Comparison of ENCODE assay signal across 7 mouse cellular contexts in the genomic region with DNA sequence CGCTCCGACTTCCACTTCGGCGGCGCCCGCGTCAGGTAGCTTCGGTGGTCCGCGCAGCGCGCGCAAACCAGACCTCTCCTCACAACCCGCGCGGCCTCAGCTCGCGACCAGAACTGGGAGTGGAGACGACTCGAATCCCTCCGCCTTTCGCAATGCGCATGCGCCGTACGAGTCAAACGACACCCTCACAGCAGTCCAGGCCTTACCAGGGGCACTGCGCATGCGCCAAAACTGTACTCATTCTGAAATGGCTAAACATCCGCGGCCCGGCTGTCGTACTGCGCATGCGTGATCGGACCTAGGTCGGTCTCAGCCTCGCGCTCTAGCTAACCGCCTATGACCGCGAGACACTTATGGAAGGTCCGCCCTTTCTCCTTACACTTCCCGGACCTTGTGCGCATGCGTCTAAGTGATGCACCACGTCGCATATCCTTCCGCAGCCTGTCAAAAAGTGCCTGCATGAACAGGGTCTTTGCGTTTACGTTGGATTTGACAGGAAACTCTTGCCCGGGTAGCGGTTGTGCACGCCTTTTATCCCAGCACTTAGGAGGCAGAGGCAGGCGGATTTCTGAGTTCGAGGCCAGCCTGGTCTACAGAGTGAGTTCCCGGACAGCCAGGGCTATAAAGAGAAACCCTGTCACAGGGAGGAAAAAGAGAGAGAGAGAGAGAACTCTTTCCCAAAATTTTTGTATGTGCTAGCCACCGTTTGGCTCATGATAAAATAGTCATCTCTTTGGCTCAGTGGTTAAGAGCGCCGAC. TPM values are rescaled to one million over a fixed set of nuclear protein-coding genes. Genes with fewer than 3 reads are reported as not detected.
DNase-seq lines count a peak whose midpoint lies in the region; ATAC-seq and TF ChIP-seq lines count a peak whose summit lies in the region.

A gene (minus strand): TSS at position 165 of the 759 bp plus-strand sequence.

- peaks cover 27% of the 10 kb centered on the region for H3K4me1 ChIP-seq in embryonic facial prominence, embryonic 10.5 days
- peaks cover 9% of the 10 kb centered on the region; the same call in 1 of the 2 replicates for H3K4me1 ChIP-seq in intestine, postnatal 0 days (replicated peaks; ENCODE audit: control insufficient read depth, insufficient read depth, low read length)
- H3K4me1 ChIP-seq in midbrain, embryonic 12.5 days, result peaks cover 18% of the 10 kb centered on the region
- peaks cover 1% of the 10 kb centered on the region; the same call in 1 of the 2 replicates for H3K4me1 ChIP-seq in small intestine, adult 2 months (ENCODE audit: control insufficient read depth, insufficient read depth, insufficient read length, low read length)

- H3K27ac ChIP-seq in embryonic facial prominence, embryonic 10.5 days (replicated peaks), result peak within 1 kb of the TSS; percentile 99
- peak within 1 kb of the TSS; percentile 95 for H3K27ac ChIP-seq in intestine, postnatal 0 days (ENCODE audit: low read depth, low read length)
- peak within 1 kb of the TSS; percentile 99 for H3K27ac ChIP-seq in midbrain, embryonic 12.5 days (replicated peaks)
- H3K27ac ChIP-seq in small intestine, adult 2 months (ENCODE audit: insufficient read depth, low read depth, low read length), result peak within 1 kb of the TSS; percentile 72

- peak within 1 kb of the TSS; percentile 77 for H3K4me2 ChIP-seq in intestine, postnatal 0 days (replicated peaks; ENCODE audit: low read depth)
- H3K4me2 ChIP-seq in midbrain, embryonic 12.5 days (replicated peaks), result peak within 1 kb of the TSS; percentile 100

- H3K27me3 ChIP-seq in embryonic facial prominence, embryonic 10.5 days (replicated peaks; ENCODE audit: low read depth, poor library complexity, severe bottlenecking), result no peaks in the 10 kb centered on the region
- no peaks in the 10 kb centered on the region for H3K27me3 ChIP-seq in intestine, postnatal 0 days (replicated peaks; ENCODE audit: control insufficient read depth, insufficient read depth, low read length)
- no peaks in the 10 kb centered on the region; the same call in 1 of the 2 replicates for H3K27me3 ChIP-seq in midbrain, embryonic 12.5 days
- H3K27me3 ChIP-seq in small intestine, adult 2 months (ENCODE audit: control insufficient read depth, insufficient read depth, low read length), result no peaks in the 10 kb centered on the region

- H3K36me3 ChIP-seq in embryonic facial prominence, embryonic 10.5 days (replicated peaks), result peaks cover 35% of the 10 kb centered on the region
- H3K36me3 ChIP-seq in intestine, postnatal 0 days (ENCODE audit: control insufficient read depth, insufficient read depth), result peaks cover 20% of the 10 kb centered on the region
- peaks cover 25% of the 10 kb centered on the region for H3K36me3 ChIP-seq in midbrain, embryonic 12.5 days
- H3K36me3 ChIP-seq in small intestine, adult 2 months (ENCODE audit: control insufficient read depth, insufficient read depth, low read length), result peaks cover 13% of the 10 kb centered on the region

- DNase-seq in adrenal gland, postnatal 10 days, result peak; percentile 100
- DNase-seq in embryonic facial prominence, embryonic 10.5 days (ENCODE audit: low spot score), result peak; percentile 100
- DNase-seq in gonadal fat pad, adult 2 months (ENCODE audit: low read depth), result peak; percentile 97
- DNase-seq in left cerebral cortex, postnatal 4 days, result peak; percentile 100

- peak within 1 kb of the TSS; percentile 83 for H3K4me3 ChIP-seq in embryonic facial prominence, embryonic 10.5 days
- peak within 1 kb of the TSS; percentile 68 for H3K4me3 ChIP-seq in intestine, postnatal 0 days (ENCODE audit: low read depth, low read length)
- peak within 1 kb of the TSS; percentile 88 for H3K4me3 ChIP-seq in midbrain, embryonic 12.5 days
- H3K4me3 ChIP-seq in small intestine, adult 2 months (ENCODE audit: low read depth, low read length), result peak within 1 kb of the TSS; percentile 76

- WGBS in embryonic facial prominence, embryonic 10.5 days, result under 1% methylated on average over 60 of the region's 60 CpGs
- under 1% methylated on average over 60 of the region's 60 CpGs for WGBS in intestine, postnatal 0 days
- 1% methylated on average over 60 of the region's 60 CpGs for WGBS in midbrain, embryonic 12.5 days
- under 1% methylated on average over 60 of the region's 60 CpGs for WGBS in small intestine, adult 2 months

- H3K9me3 ChIP-seq in embryonic facial prominence, embryonic 10.5 days, result no peaks in the 10 kb centered on the region
- no peaks in the 10 kb centered on the region for H3K9me3 ChIP-seq in intestine, postnatal 0 days (ENCODE audit: control insufficient read depth)
- H3K9me3 ChIP-seq in midbrain, embryonic 12.5 days, result no peaks in the 10 kb centered on the region

- TF ChIP-seq CTCF in intestine, postnatal 0 days (IDR thresholded peaks at IDR 0.05; ENCODE audit: low read depth), result no peak
- TF ChIP-seq CTCF in small intestine, adult 2 months (IDR thresholded peaks at IDR 0.05; ENCODE audit: extremely low read depth, insufficient read length, insufficient replicate concordance, low read depth, low read length), result 0 out of 2 replicates have a peak, but pooled peaks have one; percentile 19

- peak within 1 kb of the TSS; percentile 84 for H3K9ac ChIP-seq in intestine, postnatal 0 days (ENCODE audit: low read depth, low read length)
- H3K9ac ChIP-seq in midbrain, embryonic 12.5 days (replicated peaks), result peak within 1 kb of the TSS; percentile 95

- peak; percentile 98 for ATAC-seq in intestine, postnatal 0 days
- peak; percentile 96 for ATAC-seq in midbrain, embryonic 12.5 days (ENCODE audit: low FRiP score, low read depth)

- TF ChIP-seq POLR2A in small intestine, adult 2 months (IDR thresholded peaks at IDR 0.05; ENCODE audit: low read depth, low read length), result peak; percentile 89

- intact Hi-C loops in left cerebral cortex, postnatal 4 days (cut with DNase I), result no loop called here

RNA-seq across cellular contexts. Expression of the gene that starts here (rescaled TPM):
- total RNA-seq in adrenal gland, postnatal 10 days (2021), result 100 to 1,000 TPM; 208 to 341 TPM
- 285 and 287 TPM in 2 replicates for polyA plus RNA-seq in embryonic facial prominence, embryonic 10.5 days (2016; fragmentation: Nextera tagmentation; extraction: Ambion mirVana)
- polyA plus RNA-seq in gonadal fat pad, adult 2 months (2012; rRNA removed), result 216 and 217 TPM in 2 replicates
- polyA plus RNA-seq in intestine, postnatal 0 days (2015; fragmentation: Nextera tagmentation; extraction: Ambion mirVana), result 81.3 and 85.5 TPM in 2 replicates
- 100 to 1,000 TPM; 453 to 460 TPM for total RNA-seq in left cerebral cortex, postnatal 4 days (2021)
- polyA plus RNA-seq in midbrain, embryonic 12.5 days (2016; fragmentation: Nextera tagmentation; extraction: Ambion mirVana), result 294 and 300 TPM in 2 replicates
- polyA plus RNA-seq in small intestine, adult 2 months (2012; rRNA removed), result 73.2 and 122 TPM in 2 replicates

Comparison
In these comparisons a context has a peak if more than half of its experiments do, and no peak if none do; other contexts are left out.
1. Peak in every context shown above with its lines: DNase-seq, ATAC-seq, H3K4me3 ChIP-seq and H3K27ac ChIP-seq.